In the genomic region with DNA sequence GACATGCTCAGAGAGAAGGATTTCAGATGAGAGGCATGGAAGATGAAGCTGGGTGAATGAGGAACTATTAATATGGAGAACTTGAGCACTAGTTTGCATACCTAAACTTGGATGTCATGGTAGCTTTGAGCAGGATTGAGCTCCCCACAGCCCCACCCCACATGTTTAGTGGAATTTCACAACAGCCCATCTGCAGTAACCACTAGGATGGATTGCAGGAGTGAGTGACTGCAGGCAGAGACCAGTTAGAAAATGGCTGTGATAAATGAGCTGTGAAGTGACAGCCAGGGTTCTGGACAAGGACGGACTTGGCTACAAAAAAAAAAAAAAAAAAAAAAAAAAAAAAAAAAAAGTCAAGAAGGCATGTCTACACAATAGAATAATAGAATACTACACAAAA, we compare ENCODE assay signal across 15 mouse cellular contexts.
DNase-seq lines count a peak whose midpoint lies in the region; ATAC-seq and TF ChIP-seq lines count a peak whose summit lies in the region.
"Had no signal": no experiment of that assay in that cellular context is flagged by ENCODE, and none has a peak within 500 bp of the region (broad histone marks: within the 10 kb centered on the region; RNA-seq: fewer than 3 reads in every experiment).

No protein-coding gene starts in this region.

- H3K4me1 ChIP-seq in kidney, embryonic 14.5 days (ENCODE audit: control insufficient read depth, insufficient read depth, low read length): peaks cover 5% of the 10 kb centered on the region; the same call in 1 of the 2 replicates
- H3K4me1 ChIP-seq in stomach, postnatal 0 days (replicated peaks; ENCODE audit: control insufficient read depth, insufficient read depth): no peaks in the 10 kb centered on the region

- no peaks in the 10 kb centered on the region for H3K27me3 ChIP-seq in kidney, embryonic 14.5 days (ENCODE audit: control insufficient read depth, insufficient read depth, low read length)
- H3K27me3 ChIP-seq in stomach, postnatal 0 days (ENCODE audit: control insufficient read depth, insufficient read depth, low read length): no peaks in the 10 kb centered on the region

- no peak overlapping the region for H3K27ac ChIP-seq in kidney, embryonic 14.5 days (ENCODE audit: low read depth, low read length)
- H3K27ac ChIP-seq in stomach, postnatal 0 days (replicated peaks): no peak overlapping the region
- H3K27ac ChIP-seq: layer of hippocampus, adult 2 months; limb, embryonic 10.5 days had no signal

- no peak for TF ChIP-seq CTCF in stomach, postnatal 0 days (IDR thresholded peaks at IDR 0.05; ENCODE audit: low read depth)

- DNase-seq in adrenal gland, adult 8-10 months: peak; percentile 5
- no peak for DNase-seq in adrenal gland, adult 18-20 months (ENCODE audit: low spot score in 2 of 2)
- peak; percentile 3 for DNase-seq in kidney, postnatal 14 days
- no peak for DNase-seq in stomach, postnatal 0 days (ENCODE audit: low spot score)
- DNase-seq in cerebellum, adult 11 months: no peak
- DNase-seq: cerebellum, postnatal 36 days; right cerebral cortex, postnatal 25 days; thymus, postnatal 25 days had no signal

- no peaks in the 10 kb centered on the region for H3K9me3 ChIP-seq in kidney, embryonic 14.5 days (ENCODE audit: control insufficient read depth, low read length)
- H3K9me3 ChIP-seq in stomach, postnatal 0 days (ENCODE audit: control insufficient read depth, low read length): no peaks in the 10 kb centered on the region
- H3K9me3 ChIP-seq: limb, embryonic 10.5 days had no signal

- WGBS in kidney, embryonic 14.5 days: 11% methylated on average over 1 of the region's 1 CpGs
- WGBS in stomach, postnatal 0 days: 40% methylated on average over 1 of the region's 1 CpGs

- H3K4me2 ChIP-seq in kidney, embryonic 14.5 days (replicated peaks; ENCODE audit: low read depth, low read length): no peak overlapping the region
- H3K4me2 ChIP-seq in stomach, postnatal 0 days (replicated peaks; ENCODE audit: low read depth): no peak overlapping the region

- TF ChIP-seq EP300 in stomach, postnatal 0 days (optimal IDR thresholded peaks at IDR 0.05): no peak

- no peak overlapping the region for H3K9ac ChIP-seq in kidney, embryonic 14.5 days (ENCODE audit: low read depth, low read length)
- H3K9ac ChIP-seq in stomach, postnatal 0 days (ENCODE audit: low read length): no peak overlapping the region

- H3K36me3 ChIP-seq in kidney, embryonic 14.5 days (ENCODE audit: control insufficient read depth, insufficient read depth, low read length): no peaks in the 10 kb centered on the region
- H3K36me3 ChIP-seq in stomach, postnatal 0 days (ENCODE audit: control insufficient read depth, insufficient read depth, low read length): no peaks in the 10 kb centered on the region
- H3K36me3 ChIP-seq: limb, embryonic 10.5 days had no signal

- ATAC-seq in kidney, embryonic 14.5 days (ENCODE audit: low FRiP score, low TSS enrichment): no peak
- ATAC-seq in granulocyte monocyte progenitor cell, adult 5-6 weeks (replicated peaks; ENCODE audit: poor library complexity, severe bottlenecking): peak; percentile 90
- ATAC-seq in monocyte, adult 5-6 weeks (replicated peaks; ENCODE audit: insufficient number of reproducible peaks, low FRiP score, low TSS enrichment, poor library complexity, severe bottlenecking): peak; percentile 68
- ATAC-seq in stomach, postnatal 0 days (ENCODE audit: low FRiP score, low TSS enrichment): no peak
- ATAC-seq: inflammation-experienced regulatory T-cells, adult 6 months had no signal

- H3K4me3 ChIP-seq in kidney, embryonic 14.5 days (ENCODE audit: low read length): no peak overlapping the region
- H3K4me3 ChIP-seq in stomach, postnatal 0 days (ENCODE audit: low read depth, low read length): no peak overlapping the region
- H3K4me3 ChIP-seq: erythroblast, embryonic 14.5 days; layer of hippocampus, adult 2 months; limb, embryonic 10.5 days had no signal

Comparison
In these comparisons a context has a peak if more than half of its experiments do, and no peak if none do; other contexts are left out.
1. DNase-seq: peak in adrenal gland, adult 8-10 months (single experiment) and kidney, postnatal 14 days (single experiment); none in adrenal gland, adult 18-20 months (0 of 2), stomach, postnatal 0 days (single experiment) and cerebellum, adult 11 months (single experiment).
2. ATAC-seq: peak in granulocyte monocyte progenitor cell, adult 5-6 weeks (single experiment) and monocyte, adult 5-6 weeks (single experiment); none in kidney, embryonic 14.5 days (single experiment) and stomach, postnatal 0 days (single experiment).